Mouse (Mus musculus) limb, embryonic 11.5 days (tissue): ENCODE measurements around the gene Borcs6. TPM values are rescaled to one million over a fixed set of nuclear protein-coding genes. Genes with fewer than 3 reads are reported as not detected.

Source experiments
- ATAC-seq: fragments of 200-750 bp; cut with Nextera tagmentation; 2 replicates; pipeline ENCODE4 v1.8.0; 2017; ENCODE audit warnings: low read depth; ENCODE audit not compliant: insufficient number of reproducible peaks, low FRiP score, low TSS enrichment
- DNase-seq: peaks from one replicate; pipeline ENCODE4 v3.0.0-alpha.2; 2015; ENCODE audit warnings: low spot score
- H3K27ac ChIP-seq: fragments of 300-500 bp; sonication (generic); replicated peaks from 2 replicates; pipeline ENCODE4 v1.5.1; 2014; ENCODE audit warnings: low read depth, mild to moderate bottlenecking, low read length
- H3K27me3 ChIP-seq: fragments of 300-500 bp; sonication (generic); 2 replicates; pipeline ENCODE4 v1.6.1; 2014; ENCODE audit warnings: mild to moderate bottlenecking, low read length, mixed read lengths; ENCODE audit not compliant: control insufficient read depth, insufficient read depth
- H3K36me3 ChIP-seq: fragments of 300-500 bp; sonication (generic); 2 replicates; pipeline ENCODE4 v1.6.1; 2014; ENCODE audit warnings: mild to moderate bottlenecking, low read length, moderate library complexity, mixed read lengths; ENCODE audit not compliant: control insufficient read depth, insufficient read depth
- H3K4me1 ChIP-seq: fragments of 300-500 bp; sonication (generic); 2 replicates; pipeline ENCODE4 v1.6.1; 2014; ENCODE audit warnings: low read length, mixed read lengths; ENCODE audit not compliant: control insufficient read depth, insufficient read depth
- H3K4me2 ChIP-seq: fragments of 300-500 bp; sonication (generic); 2 replicates; pipeline ENCODE4 v1.6.1; 2014; ENCODE audit warnings: low read depth, mild to moderate bottlenecking, moderate library complexity; ENCODE audit not compliant: severe bottlenecking
- H3K4me3 ChIP-seq: fragments of 300-500 bp; sonication (generic); 2 replicates; pipeline ENCODE4 v1.5.1; 2014; ENCODE audit warnings: low read depth, low read length
- H3K9ac ChIP-seq: fragments of 300-500 bp; sonication (generic); 2 replicates; pipeline ENCODE4 v1.6.1; 2014; ENCODE audit warnings: mild to moderate bottlenecking, low read length
- H3K9me3 ChIP-seq: fragments of 300-500 bp; sonication (generic); 2 replicates; pipeline ENCODE4 v1.6.1; 2016; ENCODE audit warnings: low read length; ENCODE audit not compliant: control insufficient read depth
- WGBS: fragments of 180-500 bp; shearing (Covaris S2); extraction: QIAGEN DNeasy Blood & Tissue Kit; methylation state at CpG from one replicate; pipeline ENCODE4 v1.1.7; 2014; 5-methylcytosine and 5-hydroxymethylcytosine counted together
- polyA plus RNA-seq: library from polyadenylated mRNA; unstranded; fragments of >200 nt; fragmentation: Nextera tagmentation; extraction: Ambion mirVana; gene quantifications from 2 replicates; pipeline ENCODE4 v1.2.1, GENCODE M21; 2014

Borcs6 gene
- polyA plus RNA-seq, 1 experiment from 2014 or later = 7.0 TPM

DNA sequence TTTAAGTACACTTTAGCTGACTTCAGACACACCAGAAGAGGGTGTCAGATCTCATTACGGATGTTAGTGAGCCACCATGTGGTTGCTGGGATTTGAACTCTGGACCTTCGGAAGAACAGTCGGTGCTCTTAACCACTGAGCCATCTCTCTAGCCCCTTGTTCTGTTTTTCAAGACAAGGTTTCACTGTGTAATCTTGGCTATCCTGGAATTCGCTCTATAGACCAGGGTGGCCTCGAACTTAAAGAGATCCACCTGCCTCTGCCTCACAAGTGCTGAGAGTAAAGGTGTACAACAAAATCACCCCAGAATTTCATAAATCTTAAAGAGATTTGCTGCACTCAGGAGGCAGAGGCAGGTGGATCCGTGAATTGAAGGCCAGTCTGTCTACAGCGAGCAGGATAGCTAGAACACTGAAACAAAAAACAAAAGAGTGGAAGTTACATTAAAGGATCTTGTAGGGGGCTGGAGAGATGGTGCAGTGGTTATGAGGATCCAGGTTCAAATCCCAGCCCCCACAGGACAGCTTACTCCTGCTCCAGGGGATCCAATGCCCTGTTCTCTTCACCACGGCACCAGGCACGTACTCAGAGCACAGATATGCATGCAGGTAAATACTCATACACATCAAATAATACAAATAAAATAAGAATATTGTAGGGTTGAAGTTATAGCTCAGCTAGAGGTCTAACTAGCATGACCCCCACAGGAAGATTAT lies 16.4 kb downstream of the Borcs6 start:
- H3K4me3 ChIP-seq = no peak overlapping the region
- H3K27me3 ChIP-seq = no peaks in the 10 kb centered on the region
- peaks cover 6% of the 10 kb centered on the region; the same call in 1 of the 2 replicates for H3K4me1 ChIP-seq
- DNase-seq = no peak
- H3K27ac ChIP-seq = no peak overlapping the region
- ATAC-seq = no peak
- 54% methylated on average over 8 of the region's 9 CpGs for WGBS
- H3K36me3 ChIP-seq = no peaks in the 10 kb centered on the region
- H3K9me3 ChIP-seq = no peaks in the 10 kb centered on the region
- H3K4me2 ChIP-seq = no peak overlapping the region
- no peak overlapping the region for H3K9ac ChIP-seq

DNA sequence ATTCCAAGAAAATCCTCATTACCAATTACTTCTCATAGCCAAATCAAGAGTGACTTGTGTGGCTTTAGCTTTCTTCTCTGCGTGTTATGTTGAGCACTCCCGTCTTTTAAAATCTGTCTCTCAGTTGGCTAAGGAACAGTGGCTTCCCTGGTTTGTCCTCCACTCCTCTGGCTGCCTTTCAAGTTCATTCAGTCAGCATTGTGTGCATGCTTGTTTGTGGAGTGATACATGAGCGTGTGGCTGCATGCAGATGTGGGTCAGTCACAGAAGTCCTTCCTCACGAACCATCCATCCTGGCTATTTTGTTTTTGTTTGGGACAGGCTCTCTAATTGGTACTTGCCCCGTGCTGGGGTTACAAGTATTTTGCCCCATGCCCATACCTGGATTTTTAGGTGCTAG lies 17.1 kb downstream of the Borcs6 start:
- ATAC-seq (no peak), DNase-seq (no peak)
- 63% methylated on average over 5 of the region's 5 CpGs for WGBS
- Histone ChIP-seq H3K27ac (no peak overlapping the region), H3K4me3 (no peak overlapping the region), H3K4me1 (0 out of 2 replicates have a peak, but pooled peaks cover under 1% of the 10 kb centered on the region), H3K4me2 (no peak overlapping the region), H3K9ac (no peak overlapping the region), H3K9me3 (no peaks in the 10 kb centered on the region), H3K27me3 (no peaks in the 10 kb centered on the region), H3K36me3 (no peaks in the 10 kb centered on the region)

DNA sequence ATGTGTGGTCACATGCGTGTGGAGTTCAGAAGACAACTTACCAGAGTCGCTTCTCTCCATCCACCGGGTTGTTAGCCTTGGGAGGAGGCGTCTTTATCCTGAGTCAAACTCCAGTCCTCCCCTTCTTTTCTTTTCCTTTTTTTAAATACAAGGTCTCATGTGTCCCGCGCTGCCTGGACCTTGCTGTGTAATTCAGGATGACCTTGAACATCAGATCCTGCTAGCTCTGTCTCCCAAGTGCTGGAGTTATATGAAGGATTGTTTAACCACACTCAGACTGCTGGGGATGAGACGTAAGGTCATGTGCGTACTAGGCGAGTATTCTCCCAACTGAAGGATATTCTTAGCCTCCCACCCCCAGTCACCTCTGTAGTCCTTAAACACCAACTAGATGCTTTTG lies 17.8 kb downstream of the Borcs6 start:
- no peak for ATAC-seq
- 86% methylated on average over 9 of the region's 9 CpGs for WGBS
- DNase-seq = no peak
- Histone ChIP-seq H3K27ac (no peak overlapping the region), H3K27me3 (no peaks in the 10 kb centered on the region), H3K4me3 (no peak overlapping the region), H3K9me3 (no peaks in the 10 kb centered on the region), H3K4me1 (no peaks in the 10 kb centered on the region), H3K36me3 (no peaks in the 10 kb centered on the region), H3K4me2 (no peak overlapping the region), H3K9ac (no peak overlapping the region)

DNA sequence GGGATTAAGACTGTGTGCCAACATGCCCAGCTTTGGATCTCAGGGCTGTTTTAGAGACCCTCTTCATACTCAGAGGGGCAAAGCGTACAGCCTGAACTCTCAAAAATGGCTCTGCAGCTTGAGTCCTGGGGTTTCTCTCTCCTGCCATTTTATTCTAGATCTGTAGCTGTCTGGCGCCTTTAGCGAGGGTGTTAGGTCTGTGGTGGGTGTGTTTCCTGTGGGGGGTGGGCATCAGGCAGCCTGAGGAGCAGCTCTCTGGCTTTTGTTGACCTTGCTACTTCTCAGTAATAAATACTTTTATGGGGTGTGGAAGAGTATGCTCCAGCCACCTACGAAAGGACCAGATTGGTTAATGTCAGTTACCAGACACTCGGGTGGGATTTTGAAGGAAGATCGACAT lies 18.5 kb downstream of the Borcs6 start:
- no peaks in the 10 kb centered on the region for H3K36me3 ChIP-seq
- ATAC-seq = no peak
- H3K9ac ChIP-seq = no peak overlapping the region
- H3K9me3 ChIP-seq = no peaks in the 10 kb centered on the region
- no peak overlapping the region for H3K4me3 ChIP-seq
- no peak overlapping the region for H3K27ac ChIP-seq
- no peak for DNase-seq
- H3K27me3 ChIP-seq = no peaks in the 10 kb centered on the region
- H3K4me1 ChIP-seq = no peaks in the 10 kb centered on the region
- 68% methylated on average over 6 of the region's 6 CpGs for WGBS
- H3K4me2 ChIP-seq = no peak overlapping the region

DNA sequence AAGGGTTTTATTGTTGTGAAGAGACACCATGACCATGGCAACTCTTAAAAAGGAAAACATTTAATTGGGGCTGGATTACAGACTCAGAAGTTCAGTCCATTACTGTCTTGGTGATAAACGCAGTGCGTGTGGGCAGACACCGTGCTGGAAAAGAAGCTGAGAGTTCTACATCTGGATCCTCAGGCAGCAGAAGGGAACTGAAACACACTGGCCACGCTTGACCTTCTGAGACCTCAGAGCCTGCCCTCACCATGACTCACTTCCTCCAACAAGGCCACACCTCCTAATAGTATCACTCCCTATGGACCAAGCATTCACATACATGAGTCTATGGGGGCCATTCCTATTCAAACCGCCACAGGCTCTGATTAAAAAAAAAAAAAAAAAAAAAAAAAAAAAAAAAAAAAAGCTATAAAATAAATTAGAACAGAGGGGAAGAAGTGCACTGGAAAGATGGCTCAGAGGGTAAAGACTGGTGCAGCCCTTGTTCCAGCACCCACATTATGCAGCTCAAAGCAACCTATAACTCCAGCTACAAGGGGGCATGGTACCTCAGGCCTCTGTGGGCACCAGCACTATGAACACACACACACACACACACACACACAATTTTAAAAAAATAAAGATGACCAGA lies 19.4 kb downstream of the Borcs6 start:
- Histone ChIP-seq H3K9me3 (no peaks in the 10 kb centered on the region), H3K27me3 (no peaks in the 10 kb centered on the region), H3K4me1 (no peaks in the 10 kb centered on the region), H3K4me3 (no peak overlapping the region), H3K27ac (no peak overlapping the region), H3K9ac (no peak overlapping the region), H3K36me3 (no peaks in the 10 kb centered on the region), H3K4me2 (no peak overlapping the region)
- DNase-seq = no peak
- no peak for ATAC-seq
- WGBS = 64% methylated on average over 5 of the region's 5 CpGs

DNA sequence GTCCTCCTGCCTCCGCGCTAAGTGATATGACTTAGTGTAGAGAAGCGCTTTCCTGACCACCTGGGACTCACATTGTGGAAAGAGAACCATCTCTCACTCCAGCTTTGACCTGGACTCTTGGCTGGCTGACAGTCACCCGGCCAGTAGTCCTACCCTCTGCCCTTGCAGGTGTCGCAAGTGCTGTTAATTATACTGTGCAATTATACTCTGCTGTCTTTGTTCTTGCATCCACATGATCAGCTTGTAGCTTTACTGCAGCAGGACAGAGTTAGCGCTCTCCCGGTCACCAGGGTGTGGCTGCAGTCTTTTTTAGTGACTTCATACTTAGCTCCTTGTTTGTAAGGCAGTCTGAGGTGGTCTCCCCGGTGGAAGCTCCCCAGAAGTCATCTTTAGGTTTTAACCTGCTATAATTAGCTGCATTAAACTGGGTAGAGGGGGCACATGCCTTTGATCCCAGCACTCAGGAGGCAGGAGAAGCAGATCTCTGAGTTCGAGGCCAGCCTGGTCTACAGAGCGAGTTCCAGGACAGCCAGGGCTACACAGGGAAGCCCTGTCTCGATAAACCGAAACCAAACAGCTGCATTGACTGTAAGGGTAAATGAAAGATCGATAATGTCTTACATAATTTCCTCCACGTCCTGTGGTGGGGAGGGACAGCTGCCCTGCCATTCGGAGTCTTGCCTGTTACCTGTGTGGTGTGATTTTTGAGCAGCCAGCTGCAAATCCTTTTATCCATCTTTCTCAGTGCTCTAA lies 20.8 kb downstream of the Borcs6 start:
- ATAC-seq = no peak
- 79% methylated on average over 15 of the region's 15 CpGs for WGBS
- no peaks in the 10 kb centered on the region for H3K27me3 ChIP-seq
- DNase-seq = no peak
- no peaks in the 10 kb centered on the region for H3K4me1 ChIP-seq
- H3K27ac ChIP-seq = no peak overlapping the region
- H3K9me3 ChIP-seq = no peaks in the 10 kb centered on the region
- H3K9ac ChIP-seq = no peak overlapping the region
- no peak overlapping the region for H3K4me3 ChIP-seq
- no peak overlapping the region for H3K4me2 ChIP-seq
- H3K36me3 ChIP-seq = no peaks in the 10 kb centered on the region

DNA sequence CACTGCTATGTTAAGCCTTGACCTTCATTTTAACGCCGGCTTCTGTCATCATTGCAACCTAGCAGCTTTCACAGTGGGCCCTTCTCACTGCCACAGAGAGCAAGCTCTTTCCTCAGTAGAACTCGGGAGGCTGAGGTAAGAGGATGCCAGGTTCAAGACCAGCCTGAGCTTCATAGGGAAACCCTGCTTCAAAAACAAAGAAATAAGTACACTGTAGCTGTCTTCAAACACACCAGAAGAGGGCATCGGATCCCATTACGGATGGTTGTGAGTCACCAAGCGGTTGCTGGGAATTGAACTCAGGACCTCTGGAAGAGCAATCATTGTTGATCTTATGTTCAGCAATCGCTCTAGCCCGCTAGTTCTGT lies 21.3 kb downstream of the Borcs6 start:
- no peaks in the 10 kb centered on the region for H3K27me3 ChIP-seq
- H3K4me1 ChIP-seq = no peaks in the 10 kb centered on the region
- no peaks in the 10 kb centered on the region for H3K36me3 ChIP-seq
- H3K4me2 ChIP-seq = no peak overlapping the region
- no peaks in the 10 kb centered on the region for H3K9me3 ChIP-seq
- DNase-seq (no peak), ATAC-seq (no peak)
- H3K9ac ChIP-seq = no peak overlapping the region
- no peak overlapping the region for H3K27ac ChIP-seq
- WGBS = 85% methylated on average over 8 of the region's 8 CpGs
- H3K4me3 ChIP-seq = no peak overlapping the region

DNA sequence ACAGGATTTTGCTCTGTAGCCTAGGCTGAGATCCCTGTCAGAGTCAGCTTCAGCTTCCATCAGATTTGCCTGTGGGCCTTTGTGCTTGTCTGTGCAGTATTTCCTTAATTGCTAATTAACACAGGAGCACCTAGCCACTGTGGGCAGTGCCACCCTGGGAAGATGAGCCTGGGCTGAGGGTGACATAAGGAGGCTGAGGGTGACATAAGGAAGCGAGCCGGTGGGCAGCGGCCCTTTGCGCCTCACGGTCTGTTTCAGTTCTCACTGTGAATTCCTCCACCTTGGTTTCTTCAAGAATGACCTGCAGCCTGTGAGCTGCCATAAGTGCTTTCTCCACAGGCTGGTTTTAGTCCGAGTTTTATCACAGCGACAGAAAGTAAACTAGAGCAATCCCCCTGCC lies 22.1 kb downstream of the Borcs6 start:
- H3K27ac ChIP-seq = no peak overlapping the region
- no peaks in the 10 kb centered on the region for H3K27me3 ChIP-seq
- H3K4me2 ChIP-seq = no peak overlapping the region
- H3K4me1 ChIP-seq = no peaks in the 10 kb centered on the region
- H3K9me3 ChIP-seq = no peaks in the 10 kb centered on the region
- no peak for ATAC-seq
- H3K4me3 ChIP-seq = no peak overlapping the region
- DNase-seq = no peak
- H3K36me3 ChIP-seq = no peaks in the 10 kb centered on the region
- WGBS = 88% methylated on average over 7 of the region's 7 CpGs
- H3K9ac ChIP-seq = no peak overlapping the region
